Mouse (Mus musculus): ENCODE measurements around the gene Ccdc169.

GRCm38 (mm10) chr3:55088843-55089242 lies 48.3 kb upstream of the Ccdc169 start:
- TF ChIP-seq GATA1 (IDR thresholded peaks at IDR 0.05; ENCODE audit: borderline replicate concordance, low read length) (no peak), FLI1 (IDR thresholded peaks at IDR 0.05; ENCODE audit: low read length) (no peak)

Measured in megakaryocyte, embryonic 14.5 days (primary cell).